19 mouse cellular contexts compared by ENCODE assay signal in the genomic region with DNA sequence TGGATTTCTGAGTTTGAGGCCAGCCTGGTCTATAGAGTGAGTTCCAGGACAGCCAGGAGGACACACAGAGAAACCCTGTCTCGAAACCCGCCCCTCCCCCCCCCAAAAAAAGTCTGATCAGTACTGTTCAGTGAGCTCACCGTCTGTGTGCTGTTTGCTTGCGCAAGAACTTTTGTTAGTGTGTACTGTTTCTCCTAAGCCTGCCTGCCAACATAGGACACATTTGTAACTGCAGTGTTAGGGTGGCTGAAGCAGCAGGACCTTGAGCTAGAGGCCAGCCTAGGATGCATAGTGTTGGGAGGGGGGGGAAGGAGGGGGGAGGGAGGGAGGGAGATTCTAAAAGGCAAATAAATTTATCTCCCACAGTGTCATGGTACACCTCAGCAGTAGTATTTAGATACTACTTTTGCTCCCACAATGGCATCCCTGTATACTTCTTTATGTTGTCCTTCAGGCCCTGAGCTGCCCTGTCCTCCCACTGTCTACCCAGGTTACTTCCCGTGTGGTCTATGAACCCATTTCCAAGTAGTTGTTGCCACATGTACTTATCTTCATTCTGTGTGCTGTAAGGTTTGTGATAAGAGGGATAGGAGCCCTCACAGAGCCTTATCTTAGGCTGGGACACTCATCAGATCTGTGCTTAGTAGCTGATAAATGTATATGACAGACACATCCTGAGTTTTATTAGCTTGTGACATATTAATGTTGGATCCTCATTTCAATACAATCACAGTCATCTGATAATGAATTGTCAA.
DNase-seq lines count a peak whose midpoint lies in the region; ATAC-seq and TF ChIP-seq lines count a peak whose summit lies in the region.
"Had no signal": no experiment of that assay in that cellular context is flagged by ENCODE, and none has a peak within 500 bp of the region (broad histone marks: within the 10 kb centered on the region; RNA-seq: fewer than 3 reads in every experiment).

No protein-coding gene starts in this region.

- H3K27me3 ChIP-seq in liver, embryonic 12.5 days (replicated peaks): peaks cover 28% of the 10 kb centered on the region
- 0 out of 2 replicates have a peak, but pooled peaks cover 2% of the 10 kb centered on the region for H3K27me3 ChIP-seq in liver, embryonic 11.5 days (replicated peaks; ENCODE audit: control insufficient read depth, insufficient read depth, low read length)
- peaks cover 34% of the 10 kb centered on the region for H3K27me3 ChIP-seq in liver, embryonic 15.5 days
- H3K27me3 ChIP-seq: CH12.LX; embryonic facial prominence, embryonic 13.5 days had no signal

- H3K4me1 ChIP-seq in liver, embryonic 12.5 days: peaks cover 28% of the 10 kb centered on the region
- peaks cover 20% of the 10 kb centered on the region for H3K4me1 ChIP-seq in liver, embryonic 11.5 days (replicated peaks; ENCODE audit: control insufficient read depth, insufficient read depth, low read length)
- peaks cover 17% of the 10 kb centered on the region for H3K4me1 ChIP-seq in liver, embryonic 15.5 days (replicated peaks)

- H3K4me3 ChIP-seq in liver, embryonic 12.5 days: no peak overlapping the region
- no peak overlapping the region for H3K4me3 ChIP-seq in liver, embryonic 11.5 days (ENCODE audit: low read depth, low read length)
- H3K4me3 ChIP-seq in liver, embryonic 15.5 days (replicated peaks): no peak overlapping the region
- H3K4me3 ChIP-seq in gastrocnemius, adult 2 months: no peak overlapping the region
- H3K4me3 ChIP-seq: embryonic facial prominence, embryonic 13.5 days; hindbrain, embryonic 10.5 days; kidney, embryonic 15.5 days; limb, embryonic 15.5 days; midbrain, embryonic 10.5 days; neural tube, embryonic 13.5 days had no signal

- H3K36me3 ChIP-seq in liver, embryonic 12.5 days: no peaks in the 10 kb centered on the region
- H3K36me3 ChIP-seq in liver, embryonic 11.5 days (ENCODE audit: control insufficient read depth, insufficient read depth, low read length): no peaks in the 10 kb centered on the region
- no peaks in the 10 kb centered on the region for H3K36me3 ChIP-seq in liver, embryonic 15.5 days (replicated peaks)
- H3K36me3 ChIP-seq: embryonic facial prominence, embryonic 13.5 days; hindbrain, embryonic 10.5 days; kidney, embryonic 15.5 days; limb, embryonic 15.5 days; midbrain, embryonic 10.5 days; neural tube, embryonic 13.5 days had no signal

- H3K27ac ChIP-seq in liver, embryonic 12.5 days: no peak overlapping the region
- no peak overlapping the region for H3K27ac ChIP-seq in liver, embryonic 11.5 days (ENCODE audit: low read depth, low read length)
- H3K27ac ChIP-seq in liver, embryonic 15.5 days (replicated peaks): no peak overlapping the region
- no peak overlapping the region for H3K27ac ChIP-seq in gastrocnemius, adult 2 months
- H3K27ac ChIP-seq: embryonic facial prominence, embryonic 13.5 days; hindbrain, embryonic 10.5 days; kidney, embryonic 15.5 days; limb, embryonic 15.5 days; midbrain, embryonic 10.5 days; neural tube, embryonic 13.5 days had no signal

- H3K9ac ChIP-seq in liver, embryonic 12.5 days: no peak overlapping the region
- H3K9ac ChIP-seq in liver, embryonic 11.5 days (ENCODE audit: low read depth, low read length): no peak overlapping the region
- no peak overlapping the region for H3K9ac ChIP-seq in liver, embryonic 15.5 days
- H3K9ac ChIP-seq: embryonic facial prominence, embryonic 13.5 days; kidney, embryonic 15.5 days; limb, embryonic 15.5 days; neural tube, embryonic 13.5 days had no signal

- 37% methylated on average over 5 of the region's 5 CpGs for WGBS in liver, embryonic 12.5 days (ENCODE audit: insufficient replicate concordance)
- 45% methylated on average over 5 of the region's 5 CpGs for WGBS in liver, embryonic 11.5 days
- WGBS in liver, embryonic 15.5 days (ENCODE audit: insufficient replicate concordance): 42% methylated on average over 5 of the region's 5 CpGs

- peak; percentile 69 for ATAC-seq in liver, embryonic 12.5 days
- no peak; the same call in 1 of the 2 replicates for ATAC-seq in liver, embryonic 11.5 days (replicated peaks; ENCODE audit: low FRiP score)
- ATAC-seq in liver, embryonic 15.5 days (ENCODE audit: insufficient read depth): peak; percentile 78
- ATAC-seq: forebrain, embryonic 16.5 days had no signal

- peak; percentile 35 to 62 for DNase-seq in adrenal gland, adult (ENCODE audit: inconsistent age in 2 of 2, low spot score in 1 of 2)
- no peak for DNase-seq in adrenal gland, adult 8-10 months
- DNase-seq in liver, embryonic 11.5 days (ENCODE audit: low spot score): no peak
- peak; percentile 58 for DNase-seq in NIH3T3 (ENCODE audit: low read depth)
- DNase-seq in gastrocnemius, adult 2 months: no peak
- no peak for DNase-seq in embryo, embryonic 9.5 days (ENCODE audit: extremely low spot score)
- DNase-seq: cerebellum, adult 8-10 months; layer of hippocampus, postnatal 36 days; right cerebral cortex, postnatal 14 days had no signal

- intact Hi-C loops in gastrocnemius, adult 2 months (cut with DNase I): loop anchor here (5.0 kb wide), 1 partner anchor 43 kb away; no protein-coding TSS in a partner anchor

- H3K4me2 ChIP-seq in liver, embryonic 12.5 days: peak overlapping the region; percentile 22; the same call in 1 of the 2 replicates
- H3K4me2 ChIP-seq in liver, embryonic 11.5 days: no peak overlapping the region
- no peak overlapping the region; the same call in 1 of the 2 replicates for H3K4me2 ChIP-seq in liver, embryonic 15.5 days
- H3K4me2 ChIP-seq: embryonic facial prominence, embryonic 13.5 days; kidney, embryonic 15.5 days; limb, embryonic 15.5 days; neural tube, embryonic 13.5 days had no signal

- H3K9me3 ChIP-seq in liver, embryonic 12.5 days (replicated peaks): no peaks in the 10 kb centered on the region
- H3K9me3 ChIP-seq in liver, embryonic 11.5 days (ENCODE audit: control insufficient read depth, low read length): no peaks in the 10 kb centered on the region
- H3K9me3 ChIP-seq in liver, embryonic 15.5 days (replicated peaks): no peaks in the 10 kb centered on the region
- H3K9me3 ChIP-seq: embryonic facial prominence, embryonic 13.5 days; hindbrain, embryonic 10.5 days; kidney, embryonic 15.5 days; limb, embryonic 15.5 days; midbrain, embryonic 10.5 days; neural tube, embryonic 13.5 days had no signal

- TF ChIP-seq CTCF in gastrocnemius, adult 2 months (IDR thresholded peaks at IDR 0.05): no peak

Comparison
In these comparisons a context has a peak if more than half of its experiments do, and no peak if none do; other contexts are left out.
1. DNase-seq: peak in adrenal gland, adult (2 of 2) and NIH3T3 (single experiment); none in adrenal gland, adult 8-10 months (single experiment), liver, embryonic 11.5 days (single experiment), gastrocnemius, adult 2 months (single experiment) and embryo, embryonic 9.5 days (single experiment).